Mouse (Mus musculus) CD8-positive naive resting alpha-beta T cell, adult 57 days (primary cell): ENCODE data around the gene Dtx3l. TPM values are rescaled to one million over a fixed set of nuclear protein-coding genes. Genes with fewer than 3 reads are reported as not detected.

Source experiments
- total RNA-seq: library from RNA; stranded (reverse); gene quantifications from one replicate; pipeline ENCODE4 v1.2.4, GENCODE M21; 2023

The Dtx3l gene
- 52.8 TPM for total RNA-seq

GRCm38 (mm10) chr16:35938211-35939151 lies at the start of gene Dtx3l, which contains the start of gene Parp9:
Gene Dtx3l (minus strand): TSS chr16:35939151.
Gene Parp9 (plus strand): TSS chr16:35938470.

DNA sequence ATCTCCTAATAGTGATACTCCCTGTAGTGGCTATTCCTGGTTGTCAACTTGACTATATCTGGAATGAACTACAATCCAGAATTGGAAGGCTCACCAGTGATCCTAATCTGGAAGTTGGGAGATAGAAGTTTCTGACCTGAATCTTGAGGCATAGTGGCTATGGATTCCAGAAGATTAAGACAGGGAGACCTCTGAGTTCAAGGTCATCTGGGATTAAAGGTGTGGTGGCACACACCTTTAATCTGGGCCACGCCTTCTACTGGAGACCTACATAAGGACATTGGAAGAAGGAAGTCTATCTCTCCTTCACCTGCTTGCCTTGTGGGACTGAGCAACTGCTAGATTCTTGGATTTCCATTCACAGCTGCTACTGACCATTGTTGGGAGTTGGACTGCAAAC lies 39.5 kb upstream of the Dtx3l start, which contains the start of gene Kpna1:
TSS of gene Kpna1 (plus strand) at position 301 of the 400 bp plus-strand sequence.

Other genes starting within 250 kb of the Dtx3l start
- gene Dirc2, start 169.8 kb downstream of the Dtx3l start, total RNA-seq = 40.8 TPM
- gene Hspbap1, start 168.8 kb downstream of the Dtx3l start, total RNA-seq = 19.8 TPM
- gene Parp14, start 67.6 kb downstream of the Dtx3l start, total RNA-seq = 49.1 TPM
- 51.8 TPM for gene Parp9, start 681 bp downstream of the Dtx3l start, total RNA-seq
- gene Kpna1, start 39.6 kb upstream of the Dtx3l start, total RNA-seq = 106 TPM
- gene Wdr5b, start 102.0 kb upstream of the Dtx3l start, total RNA-seq = 8.2 TPM
- 31.2 TPM for gene Fam162a, start 132.4 kb upstream of the Dtx3l start, total RNA-seq
- 37.6 TPM for gene Ccdc58, start 132.5 kb upstream of the Dtx3l start, total RNA-seq
- gene Csta1, start 192.1 kb upstream of the Dtx3l start, total RNA-seq = not detected
- not detected for gene Stfa2l1, start 217.7 kb upstream of the Dtx3l start, total RNA-seq
- not detected for gene Gm5483, start 245.1 kb upstream of the Dtx3l start, total RNA-seq